Mouse (Mus musculus) cerebellum, adult 2 months (tissue): Measurements from ENCODE around the gene D030056L22Rik.

Source experiments
- CTCF ChIP-seq: fragments of 200-500 bp; IDR thresholded peaks from 2 replicates; pipeline ENCODE4 v1.5.1; 2011; ENCODE audit warnings: low read depth, mild to moderate bottlenecking, control low read depth, low read length, moderate library complexity, borderline replicate concordance; ENCODE audit not compliant: insufficient read depth
- POLR2A ChIP-seq: fragments of 200-500 bp; IDR thresholded peaks from 2 replicates; pipeline ENCODE4 v1.6.1; 2011; ENCODE audit warnings: low read length, control low read depth, borderline replicate concordance; ENCODE audit not compliant: insufficient read depth

- TF ChIP-seq CTCF (no peak), POLR2A (0 out of 2 replicates have a peak, but pooled peaks have one; percentile 21)
Observed at GRCm38 (mm10) chr19:18670608-18671007, 42.4 kb upstream of the D030056L22Rik start, which contains the start of gene Carnmt1.
